Mouse (Mus musculus): Measurements from ENCODE around the gene Tle1. TPM values are rescaled to one million over a fixed set of nuclear protein-coding genes. Genes with fewer than 3 reads are reported as not detected.
A peak's percentile ranks its signal among the peaks of the same experiment; 100 is the strongest.

Gene Tle1
- 11.1 and 13.3 TPM in 2 replicates for polyA plus RNA-seq (2016; fragmentation: Nextera tagmentation; extraction: Ambion mirVana)

DNA sequence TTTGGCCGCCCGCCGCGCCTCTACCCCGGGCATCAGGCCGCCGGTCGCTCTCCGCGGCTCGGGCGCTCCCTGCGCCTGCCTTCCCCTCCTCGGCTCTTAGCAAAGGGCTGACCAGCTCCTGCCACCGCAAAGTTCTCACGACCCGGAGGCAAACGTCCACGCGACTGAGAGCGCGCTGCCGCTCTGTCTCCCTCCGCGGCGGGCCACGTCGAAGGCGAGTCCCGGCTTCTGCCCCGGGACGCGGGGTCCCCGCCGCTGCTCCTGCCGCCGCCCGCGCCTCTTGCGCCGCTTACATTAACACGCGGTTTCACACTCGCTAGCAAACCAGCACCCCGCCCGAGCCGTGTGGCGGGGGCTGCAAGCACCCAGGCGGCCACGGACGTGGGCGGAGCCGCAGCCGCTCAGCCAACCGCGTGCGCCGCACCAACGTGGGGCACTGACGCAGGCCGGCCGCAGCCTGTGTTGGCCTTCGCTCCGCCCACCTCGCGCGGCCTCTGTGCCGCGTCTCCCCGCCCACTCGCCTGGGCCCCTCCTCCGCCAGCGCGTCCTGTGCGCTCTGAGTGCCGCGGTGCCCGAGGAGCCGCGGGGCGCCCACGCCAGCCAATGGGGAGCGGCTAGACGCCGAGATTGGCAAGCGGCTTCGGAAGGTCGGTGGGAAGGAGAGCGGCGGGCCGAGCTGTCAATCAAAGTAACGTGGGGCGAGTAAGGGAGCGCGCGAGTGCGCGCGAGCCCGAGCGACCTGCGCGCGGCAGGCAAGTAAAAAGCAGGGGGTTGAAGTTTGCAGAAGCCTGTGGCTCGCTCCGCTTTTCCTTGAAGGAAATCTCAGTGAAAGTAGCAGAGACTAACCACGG lies at the start of gene Tle1:
Tle1 (minus strand) TSS at position 361 of the 851 bp plus-strand sequence.
- peak within 1 kb of the TSS; percentile 76 for H3K9ac ChIP-seq
- peaks cover 11% of the 10 kb centered on the region for H3K4me1 ChIP-seq (replicated peaks)
- H3K4me2 ChIP-seq: peak within 1 kb of the TSS; percentile 80
- H3K27me3 ChIP-seq (replicated peaks): peaks cover 42% of the 10 kb centered on the region
- WGBS: under 1% methylated on average over 107 of the region's 107 CpGs
- peak within 1 kb of the TSS; percentile 77 for H3K27ac ChIP-seq (ENCODE audit: poor library complexity, severe bottlenecking)
- H3K36me3 ChIP-seq: no peaks in the 10 kb centered on the region
- H3K9me3 ChIP-seq (replicated peaks): no peaks in the 10 kb centered on the region
- H3K4me3 ChIP-seq: peak within 1 kb of the TSS; percentile 71
- ATAC-seq (ENCODE audit: insufficient number of reproducible peaks, low FRiP score): peak; percentile 98

GRCm38 (mm10) chr4:72233584-72234219 lies 33.0 kb upstream of the Tle1 start:
- no peaks in the 10 kb centered on the region for H3K4me1 ChIP-seq (replicated peaks)
- 41% methylated on average over 4 of the region's 4 CpGs for WGBS
- ATAC-seq (ENCODE audit: insufficient number of reproducible peaks, low FRiP score): no peak
- H3K9me3 ChIP-seq (replicated peaks): no peaks in the 10 kb centered on the region
- no peak overlapping the region for H3K27ac ChIP-seq (ENCODE audit: poor library complexity, severe bottlenecking)
- H3K9ac ChIP-seq: no peak overlapping the region
- no peak overlapping the region for H3K4me3 ChIP-seq
- H3K36me3 ChIP-seq: no peaks in the 10 kb centered on the region
- H3K27me3 ChIP-seq (replicated peaks): no peaks in the 10 kb centered on the region
- no peak overlapping the region for H3K4me2 ChIP-seq

DNA sequence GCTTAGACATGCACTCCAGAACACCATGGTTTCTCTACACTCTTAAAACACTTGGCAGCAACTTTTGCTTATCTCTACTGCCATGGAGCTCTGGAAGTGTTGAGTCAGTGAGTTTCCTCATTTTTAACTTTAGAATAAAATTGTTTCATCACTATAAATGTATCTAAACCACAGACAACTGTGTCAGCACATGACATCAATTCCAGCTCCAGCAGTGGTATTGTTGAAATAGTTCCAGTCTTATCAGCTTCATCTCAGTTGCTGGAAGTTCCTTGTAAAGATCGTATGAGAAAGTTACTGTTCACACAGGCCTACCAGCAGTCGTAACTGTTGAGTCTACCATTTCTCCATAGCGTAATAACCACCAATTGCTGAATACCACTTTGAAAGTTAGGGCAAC lies 31.5 kb upstream of the Tle1 start:
- Histone ChIP-seq H3K36me3 (no peaks in the 10 kb centered on the region), H3K9me3 (replicated peaks) (peaks cover under 1% of the 10 kb centered on the region; the same call in 1 of the 2 replicates), H3K4me3 (no peak overlapping the region), H3K4me1 (replicated peaks) (no peaks in the 10 kb centered on the region), H3K9ac (no peak overlapping the region), H3K4me2 (no peak overlapping the region), H3K27ac (ENCODE audit: poor library complexity, severe bottlenecking) (no peak overlapping the region), H3K27me3 (replicated peaks) (no peaks in the 10 kb centered on the region)
- ATAC-seq (ENCODE audit: insufficient number of reproducible peaks, low FRiP score): no peak
- WGBS: 70% methylated on average over 3 of the region's 3 CpGs

- Histone ChIP-seq H3K4me2 (no peak overlapping the region), H3K27ac (ENCODE audit: poor library complexity, severe bottlenecking) (no peak overlapping the region), H3K27me3 (replicated peaks) (no peaks in the 10 kb centered on the region), H3K9ac (no peak overlapping the region), H3K9me3 (replicated peaks) (peaks cover 4% of the 10 kb centered on the region; the same call in 1 of the 2 replicates), H3K4me1 (replicated peaks) (no peaks in the 10 kb centered on the region), H3K36me3 (no peaks in the 10 kb centered on the region), H3K4me3 (no peak overlapping the region)
- no peak for ATAC-seq (ENCODE audit: insufficient number of reproducible peaks, low FRiP score)
These were observed 30.1 kb upstream of the Tle1 start for GRCm38 (mm10) chr4:72230832-72231231.

GRCm38 (mm10) chr4:72221629-72222028 lies 20.9 kb upstream of the Tle1 start:
- Histone ChIP-seq H3K4me1 (replicated peaks) (no peaks in the 10 kb centered on the region), H3K27ac (ENCODE audit: poor library complexity, severe bottlenecking) (no peak overlapping the region), H3K4me2 (no peak overlapping the region), H3K4me3 (no peak overlapping the region), H3K27me3 (replicated peaks) (no peaks in the 10 kb centered on the region), H3K36me3 (no peaks in the 10 kb centered on the region), H3K9me3 (replicated peaks) (no peaks in the 10 kb centered on the region), H3K9ac (no peak overlapping the region)
- 80% methylated on average over 3 of the region's 3 CpGs for WGBS
- no peak for ATAC-seq (ENCODE audit: insufficient number of reproducible peaks, low FRiP score)

GRCm38 (mm10) chr4:72204420-72205045 lies 3.8 kb upstream of the Tle1 start:
- no peaks in the 10 kb centered on the region for H3K4me1 ChIP-seq (replicated peaks)
- H3K4me2 ChIP-seq: no peak overlapping the region
- H3K4me3 ChIP-seq: no peak overlapping the region
- no peak for ATAC-seq (ENCODE audit: insufficient number of reproducible peaks, low FRiP score)
- no peaks in the 10 kb centered on the region for H3K9me3 ChIP-seq (replicated peaks)
- no peak overlapping the region for H3K9ac ChIP-seq
- WGBS: 41% methylated on average over 6 of the region's 6 CpGs
- peaks cover 27% of the 10 kb centered on the region for H3K27me3 ChIP-seq (replicated peaks)
- no peaks in the 10 kb centered on the region for H3K36me3 ChIP-seq
- H3K27ac ChIP-seq (ENCODE audit: poor library complexity, severe bottlenecking): no peak overlapping the region

DNA sequence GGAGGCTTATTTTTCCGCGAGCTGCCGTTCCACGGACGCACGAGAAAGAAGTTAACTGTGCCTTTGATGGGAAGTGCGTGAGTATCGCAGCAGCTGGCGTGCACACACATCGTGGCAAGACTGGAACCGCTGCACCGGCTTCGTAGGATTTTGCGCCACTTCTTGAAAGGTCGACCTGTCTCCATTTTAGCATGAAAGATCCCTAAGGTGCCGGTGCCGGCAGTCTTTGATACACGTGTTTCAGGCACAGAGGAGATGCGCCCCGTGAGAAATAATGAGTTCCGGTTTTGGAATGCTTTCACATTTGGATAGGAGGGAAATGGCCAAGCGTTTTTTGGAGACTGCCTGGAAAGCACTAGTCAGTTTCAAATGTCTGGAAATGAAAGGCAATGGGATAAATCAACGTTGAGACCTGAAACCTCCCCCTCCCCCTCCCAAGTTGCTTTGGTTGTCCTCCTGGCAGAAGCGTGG lies 837 bp upstream of the Tle1 start:
- Histone ChIP-seq H3K27me3 (replicated peaks) (peaks cover 42% of the 10 kb centered on the region), H3K9me3 (replicated peaks) (no peaks in the 10 kb centered on the region), H3K9ac (peak overlapping the region; percentile 63), H3K27ac (ENCODE audit: poor library complexity, severe bottlenecking) (peak overlapping the region; percentile 49; the same call in 1 of the 2 replicates), H3K4me3 (peak overlapping the region; percentile 71), H3K4me2 (peak overlapping the region; percentile 80), H3K4me1 (replicated peaks) (peaks cover 11% of the 10 kb centered on the region), H3K36me3 (no peaks in the 10 kb centered on the region)
- ATAC-seq (ENCODE audit: insufficient number of reproducible peaks, low FRiP score): no peak
- under 1% methylated on average over 24 of the region's 24 CpGs for WGBS

GRCm38 (mm10) chr4:72199571-72200558 lies 854 bp downstream of the Tle1 start:
- WGBS: under 1% methylated on average over 103 of the region's 103 CpGs
- H3K9me3 ChIP-seq (replicated peaks): no peaks in the 10 kb centered on the region
- peak overlapping the region; percentile 80 for H3K4me2 ChIP-seq
- peak overlapping the region; percentile 77 for H3K27ac ChIP-seq (ENCODE audit: poor library complexity, severe bottlenecking)
- ATAC-seq (ENCODE audit: insufficient number of reproducible peaks, low FRiP score): no peak
- H3K4me3 ChIP-seq: peak overlapping the region; percentile 71
- H3K4me1 ChIP-seq (replicated peaks): peaks cover 19% of the 10 kb centered on the region
- no peaks in the 10 kb centered on the region for H3K36me3 ChIP-seq
- peaks cover 35% of the 10 kb centered on the region for H3K27me3 ChIP-seq (replicated peaks)
- peak overlapping the region; percentile 76 for H3K9ac ChIP-seq

- peak overlapping the region; percentile 76 for H3K9ac ChIP-seq
- no peak overlapping the region for H3K27ac ChIP-seq (ENCODE audit: poor library complexity, severe bottlenecking)
- no peaks in the 10 kb centered on the region for H3K36me3 ChIP-seq
- WGBS: 2% methylated on average over 22 of the region's 22 CpGs
- H3K9me3 ChIP-seq (replicated peaks): no peaks in the 10 kb centered on the region
- peak; percentile 49 for ATAC-seq (ENCODE audit: insufficient number of reproducible peaks, low FRiP score)
- H3K4me3 ChIP-seq: peak overlapping the region; percentile 71
- H3K4me2 ChIP-seq: peak overlapping the region; percentile 80
- peaks cover 19% of the 10 kb centered on the region for H3K4me1 ChIP-seq (replicated peaks)
- H3K27me3 ChIP-seq (replicated peaks): peaks cover 39% of the 10 kb centered on the region
These were observed 1.8 kb downstream of the Tle1 start for GRCm38 (mm10) chr4:72198877-72199411.
